ENCODE assay signal across 26 mouse cellular contexts in the genomic region with DNA sequence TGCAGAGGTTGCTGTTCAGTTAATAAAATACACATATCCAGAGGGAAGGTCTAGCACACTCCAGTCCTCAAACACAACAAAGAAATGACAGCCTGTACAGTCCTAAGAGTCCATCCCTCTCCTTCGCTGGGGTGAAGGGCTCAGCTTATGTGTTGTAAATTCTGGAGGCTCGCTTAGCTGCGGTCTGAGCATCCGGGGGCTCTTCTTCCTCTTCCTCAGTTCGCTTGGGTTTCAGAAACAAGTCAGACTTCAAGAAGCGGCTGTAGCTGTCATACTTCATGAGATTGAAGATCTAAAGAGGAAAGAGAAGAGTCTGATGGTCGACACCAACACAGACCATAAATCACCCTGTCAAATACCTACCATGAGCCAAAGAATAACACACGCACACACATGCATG. TPM values are rescaled to one million over a fixed set of nuclear protein-coding genes. Genes with fewer than 3 reads are reported as not detected.
A peak's percentile ranks its signal among the peaks of the same experiment; 100 is the strongest.
DNase-seq lines count a peak whose midpoint lies in the region; ATAC-seq and TF ChIP-seq lines count a peak whose summit lies in the region.
"Had no signal": no experiment of that assay in that cellular context is flagged by ENCODE, and none has a peak within 500 bp of the region (broad histone marks: within the 10 kb centered on the region; RNA-seq: fewer than 3 reads in every experiment).

No protein-coding gene starts in this region.

- TF ChIP-seq CTCF in thymus, adult 2 months (IDR thresholded peaks at IDR 0.05; ENCODE audit: borderline replicate concordance, control insufficient read depth, extremely low read depth, insufficient read depth, low read length, poor library complexity) = no peak

- DNase-seq in thymus, adult 2 months = no peak
- DNase-seq in thymus, postnatal 36 days = no peak
- DNase-seq in T-cell, adult 2 months (ENCODE audit: low spot score) = peak; percentile 56
- peak; percentile 63 for DNase-seq in induced T-regulatory cell, adult 2 months (ENCODE audit: low read depth)
- DNase-seq in thymus, postnatal 25 days = peak; percentile 54
- DNase-seq in cerebellum, adult 8-10 months = no peak
- DNase-seq: adrenal gland, adult 2 months; adrenal gland, postnatal 14 days; cerebellum, adult 11 months; cerebellum, adult 2 months; cerebellum, postnatal 10 days; cerebellum, postnatal 36 days; forebrain, postnatal 0 days; gastrocnemius, adult 2 months; gastrocnemius, postnatal 14 days; heart, adult 18-20 months; heart, postnatal 14 days; heart, postnatal 4 days had no signal

- 69% methylated on average over 8 of the region's 8 CpGs for WGBS in thymus, adult 2 months
- WGBS in forebrain, embryonic 12.5 days = 93% methylated on average over 8 of the region's 8 CpGs

- no peak overlapping the region for H3K4me2 ChIP-seq in forebrain, embryonic 12.5 days
- H3K4me2 ChIP-seq: heart, embryonic 13.5 days; hindbrain, embryonic 14.5 days had no signal

- H3K4me1 ChIP-seq in thymus, adult 2 months (replicated peaks; ENCODE audit: control insufficient read depth, insufficient read depth, low read length) = peaks cover 48% of the 10 kb centered on the region
- H3K4me1 ChIP-seq in forebrain, embryonic 12.5 days = no peaks in the 10 kb centered on the region
- H3K4me1 ChIP-seq: forebrain, embryonic 10.5 days; heart, embryonic 13.5 days had no signal

- H3K27me3 ChIP-seq in thymus, adult 2 months (ENCODE audit: control insufficient read depth, insufficient read depth, low read length) = no peaks in the 10 kb centered on the region
- H3K27me3 ChIP-seq in forebrain, embryonic 12.5 days = no peaks in the 10 kb centered on the region
- H3K27me3 ChIP-seq: heart, embryonic 13.5 days had no signal

- no peak for TF ChIP-seq POLR2A in thymus, adult 2 months (IDR thresholded peaks at IDR 0.05; ENCODE audit: control insufficient read depth, extremely low read depth, insufficient read depth, low read length, poor library complexity)

- H3K36me3 ChIP-seq in thymus, adult 2 months (ENCODE audit: control insufficient read depth, insufficient read depth, low read length) = peaks cover 8% of the 10 kb centered on the region; the same call in 1 of the 2 replicates
- no peaks in the 10 kb centered on the region for H3K36me3 ChIP-seq in forebrain, embryonic 12.5 days (replicated peaks)
- H3K36me3 ChIP-seq: forebrain, embryonic 10.5 days had no signal

- peak overlapping the region; percentile 60 for H3K27ac ChIP-seq in thymus, adult 2 months (ENCODE audit: control insufficient read depth, insufficient read depth, low read length)
- no peak overlapping the region for H3K27ac ChIP-seq in forebrain, embryonic 12.5 days
- H3K27ac ChIP-seq: forebrain, embryonic 10.5 days; gastrocnemius, adult 2 months; heart, embryonic 10.5 days; heart, embryonic 13.5 days; hindbrain, embryonic 14.5 days; hindbrain, postnatal 0 days had no signal

- H3K4me3 ChIP-seq in thymus, adult 2 months (ENCODE audit: control insufficient read depth, insufficient read depth, low read length) = no peak overlapping the region
- no peak overlapping the region for H3K4me3 ChIP-seq in forebrain, embryonic 12.5 days (replicated peaks)
- H3K4me3 ChIP-seq: forebrain, embryonic 10.5 days; gastrocnemius, adult 2 months; heart, embryonic 10.5 days; heart, embryonic 13.5 days had no signal

- ATAC-seq in activated CD4-positive, CD25-positive, alpha-beta regulatory T cell, adult 4 months = no peak
- ATAC-seq in forebrain, embryonic 12.5 days (ENCODE audit: low FRiP score) = no peak
- ATAC-seq: forebrain, embryonic 14.5 days; forebrain, postnatal 0 days; hindbrain, postnatal 0 days had no signal

- H3K9me3 ChIP-seq in forebrain, embryonic 12.5 days = no peaks in the 10 kb centered on the region

- no peak overlapping the region for H3K9ac ChIP-seq in forebrain, embryonic 12.5 days
- H3K9ac ChIP-seq: forebrain, postnatal 0 days; heart, embryonic 13.5 days; hindbrain, embryonic 14.5 days had no signal

RNA-seq across cellular contexts. Expression of a gene that starts 44.8 kb away (rescaled TPM):
- 62.5 and 71.8 TPM in 2 replicates for polyA plus RNA-seq in thymus, adult 2 months (2012; rRNA removed)
- polyA plus RNA-seq in activated CD4-positive, CD25-positive, alpha-beta regulatory T cell, adult 4 months (2017; shearing (Covaris generic)) = 100 to 1,000 TPM; 294 to 357 TPM
- 7.4 and 8.0 TPM in 2 replicates for polyA plus RNA-seq in forebrain, embryonic 12.5 days (2016; fragmentation: Nextera tagmentation; extraction: Ambion mirVana)

Comparison
In these comparisons a context has a peak if more than half of its experiments do, and no peak if none do; other contexts are left out.
1. DNase-seq: peak in T-cell, adult 2 months (single experiment), induced T-regulatory cell, adult 2 months (single experiment) and thymus, postnatal 25 days (single experiment); none in thymus, adult 2 months (single experiment), thymus, postnatal 36 days (0 of 2) and cerebellum, adult 8-10 months (single experiment).